Mouse (Mus musculus) spleen, adult 2 months (tissue): ENCODE measurements around the gene Prss29.

Source experiments
- CTCF ChIP-seq: fragments of 200-500 bp; IDR thresholded peaks from 2 replicates; pipeline ENCODE4 v1.5.1; 2011; ENCODE audit warnings: mild to moderate bottlenecking, inconsistent platforms; ENCODE audit not compliant: insufficient read depth, insufficient read length, insufficient replicate concordance; ENCODE audit errors: extremely low read depth
- POLR2A ChIP-seq: fragments of 200-500 bp; IDR thresholded peaks from 2 replicates; pipeline ENCODE4 v1.6.1; 2011; ENCODE audit warnings: low read depth, low read length, inconsistent platforms

DNA sequence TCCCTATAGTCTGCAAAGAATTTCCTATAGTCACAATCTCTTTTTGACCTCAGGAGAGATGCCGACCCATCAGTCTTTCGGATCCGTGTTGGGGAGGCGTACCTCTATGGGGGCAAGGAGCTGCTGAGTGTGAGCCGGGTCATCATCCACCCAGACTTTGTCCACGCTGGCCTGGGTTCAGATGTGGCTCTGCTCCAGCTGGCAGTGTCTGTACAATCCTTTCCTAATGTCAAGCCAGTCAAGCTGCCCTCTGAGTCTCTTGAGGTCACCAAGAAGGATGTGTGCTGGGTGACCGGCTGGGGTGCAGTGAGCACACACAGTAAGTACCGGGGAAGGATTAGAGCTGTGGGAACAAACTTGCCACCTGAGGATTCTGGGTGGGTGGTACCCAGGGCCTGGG, 2.4 kb downstream of the Prss29 start:
- TF ChIP-seq CTCF = no peak
- no peak for TF ChIP-seq POLR2A
